Mouse (Mus musculus) liver, postnatal 0 days (tissue): ENCODE results near the gene Sytl4.

ENCODE experiments used
- CTCF ChIP-seq: sonication (generic); IDR thresholded peaks from 2 replicates; pipeline ENCODE4 v1.5.1; 2016; ENCODE audit warnings: antibody characterized with exemption, low read depth
- EP300 ChIP-seq: IDR thresholded peaks from 2 replicates; pipeline ENCODE4 v1.6.1; 2016; ENCODE audit warnings: antibody characterized with exemption, low read depth, mild to moderate bottlenecking

GRCm38 (mm10) chrX:133926760-133927159, 54.9 kb downstream of the Sytl4 start:
- no peak for TF ChIP-seq EP300
- no peak for TF ChIP-seq CTCF
